ENCODE assay signal across 20 mouse cellular contexts in the genomic region with DNA sequence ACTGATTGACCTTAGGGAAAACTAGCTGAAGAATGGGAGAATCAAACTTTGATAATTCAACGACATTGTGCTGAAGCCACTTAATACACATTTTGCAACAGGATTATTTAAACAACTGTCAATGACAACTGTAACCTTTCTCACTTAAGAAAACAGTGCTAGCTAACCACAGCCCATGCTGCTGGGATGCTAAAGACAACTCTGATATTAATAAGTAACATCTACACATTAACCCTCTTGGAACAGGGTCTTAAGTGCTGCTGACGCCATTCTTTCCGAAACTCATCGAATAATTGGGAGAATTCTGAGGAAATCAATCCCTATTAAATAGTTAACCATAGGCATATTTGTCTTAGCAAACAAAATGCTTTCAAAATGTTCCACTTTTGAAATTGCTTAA. TPM values are rescaled to one million over a fixed set of nuclear protein-coding genes. Genes with fewer than 3 reads are reported as not detected.
"Had no signal": no experiment of that assay in that cellular context is flagged by ENCODE, and none has a peak within 500 bp of the region (broad histone marks: within the 10 kb centered on the region; RNA-seq: fewer than 3 reads in every experiment).

No protein-coding gene starts in this region.

- H3K9me3 ChIP-seq: liver, embryonic 13.5 days; liver, embryonic 15.5 days; lung, embryonic 15.5 days; megakaryocyte, embryonic 14.5 days; midbrain, embryonic 12.5 days; neural tube, embryonic 12.5 days; stomach, embryonic 15.5 days had no signal

- H3K4me1 ChIP-seq: liver, embryonic 15.5 days; lung, embryonic 15.5 days; midbrain, embryonic 12.5 days; neural tube, embryonic 12.5 days; stomach, embryonic 15.5 days had no signal

- H3K4me2 ChIP-seq: liver, embryonic 13.5 days; liver, embryonic 15.5 days; lung, embryonic 15.5 days; midbrain, embryonic 12.5 days; neural tube, embryonic 12.5 days; stomach, embryonic 15.5 days had no signal

- H3K27ac ChIP-seq: liver, embryonic 13.5 days; liver, embryonic 15.5 days; lung, embryonic 15.5 days; macrophage; midbrain, embryonic 12.5 days; neural tube, embryonic 12.5 days; stomach, embryonic 15.5 days; stomach, postnatal 0 days had no signal

- H3K27me3 ChIP-seq: liver, embryonic 13.5 days; liver, embryonic 15.5 days; lung, embryonic 15.5 days; megakaryocyte, embryonic 14.5 days; midbrain, embryonic 12.5 days; neural tube, embryonic 12.5 days; stomach, embryonic 15.5 days had no signal

- H3K4me3 ChIP-seq: liver, embryonic 13.5 days; liver, embryonic 15.5 days; lung, embryonic 15.5 days; megakaryocyte, embryonic 14.5 days; midbrain, embryonic 12.5 days; neural tube, embryonic 12.5 days; stomach, embryonic 15.5 days had no signal

- H3K9ac ChIP-seq: liver, embryonic 13.5 days; liver, embryonic 15.5 days; lung, embryonic 15.5 days; midbrain, embryonic 12.5 days; neural tube, embryonic 12.5 days; stomach, embryonic 15.5 days had no signal

- DNase-seq: liver, embryonic 13.5 days; lung, adult 2 months; lung, postnatal 10 days; lung, postnatal 36 days; midbrain, embryonic 14.5 days; right cerebral cortex, postnatal 14 days; thymus, adult 2 months; thymus, postnatal 36 days had no signal

RNA-seq across cellular contexts. Expression of a gene that starts 39.6 kb away (rescaled TPM):
- total RNA-seq: megakaryocyte progenitor cell, adult 5-6 weeks; monocyte, adult 5-6 weeks; neutrophil, adult 5-6 weeks had no signal
- polyA plus RNA-seq: liver, embryonic 15.5 days; macrophage; spleen, adult 2 months had no signal
